Mouse (Mus musculus): ENCODE measurements around the gene Bcl2l10.

DNA sequence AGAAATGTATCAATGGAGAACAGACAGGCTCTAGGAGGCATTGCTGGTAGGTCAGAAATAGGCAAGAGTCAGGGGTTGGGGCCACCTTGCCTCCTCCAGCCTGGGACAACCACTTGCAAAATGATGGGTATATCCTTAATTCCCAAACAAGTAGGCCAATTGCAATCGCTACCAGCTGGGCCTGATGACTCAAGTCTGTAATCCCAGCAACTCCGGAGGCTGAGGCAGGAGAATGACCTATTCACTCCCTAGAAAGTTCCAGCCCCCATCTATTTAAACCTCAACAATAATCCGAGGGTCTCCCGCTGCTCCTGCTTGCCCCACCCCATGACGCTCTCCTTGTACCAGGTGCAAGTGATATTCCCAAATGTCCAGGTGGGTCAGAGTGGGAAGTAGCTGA is at the start of gene Bcl2l10:
- no peak for TF ChIP-seq CTCF (IDR thresholded peaks at IDR 0.05; ENCODE audit: insufficient read depth, low read length)
- TF ChIP-seq POLR2A (IDR thresholded peaks at IDR 0.05; ENCODE audit: borderline replicate concordance, extremely low read depth, low read depth, low read length), result no peak

All from lung, adult 2 months (tissue).